In genomic region chr14:28798290-28798689, GRCm38 (mm10) we compare ENCODE assay signal across 11 mouse cellular contexts.
DNase-seq lines count a peak whose midpoint lies in the region; ATAC-seq and TF ChIP-seq lines count a peak whose summit lies in the region.
"Had no signal": no experiment of that assay in that cellular context is flagged by ENCODE, and none has a peak within 500 bp of the region (broad histone marks: within the 10 kb centered on the region; RNA-seq: fewer than 3 reads in every experiment).

No protein-coding gene starts in this region.

- no peak overlapping the region for H3K4me3 ChIP-seq in kidney, postnatal 0 days (replicated peaks; ENCODE audit: low read depth, low read length)
- H3K4me3 ChIP-seq in forebrain, embryonic 11.5 days (ENCODE audit: low read depth, low read length) = no peak overlapping the region
- peak overlapping the region; percentile 25 for H3K4me3 ChIP-seq in limb, embryonic 13.5 days
- H3K4me3 ChIP-seq: liver, embryonic 12.5 days had no signal

- DNase-seq in kidney, postnatal 0 days (ENCODE audit: low spot score) = peak; percentile 43
- no peak for DNase-seq in kidney, adult 11 months
- no peak for DNase-seq in forebrain, embryonic 11.5 days (ENCODE audit: low spot score)
- DNase-seq in yolk sac, embryonic 10.5 days (ENCODE audit: low spot score) = peak; percentile 7
- DNase-seq in left cerebral cortex, postnatal 36 days (ENCODE audit: low spot score in 2 of 2) = no peak
- no peak for DNase-seq in cerebellum, adult 9-10 months
- DNase-seq: cerebellum, postnatal 36 days; right cerebral cortex, postnatal 14 days had no signal

- no peaks in the 10 kb centered on the region for H3K9me3 ChIP-seq in kidney, postnatal 0 days (replicated peaks; ENCODE audit: low read length)
- H3K9me3 ChIP-seq in forebrain, embryonic 11.5 days (ENCODE audit: control insufficient read depth, low read length) = no peaks in the 10 kb centered on the region
- H3K9me3 ChIP-seq in limb, embryonic 13.5 days = no peaks in the 10 kb centered on the region
- H3K9me3 ChIP-seq: liver, embryonic 12.5 days had no signal

- no peaks in the 10 kb centered on the region for H3K36me3 ChIP-seq in kidney, postnatal 0 days (ENCODE audit: insufficient read depth, low read length)
- no peaks in the 10 kb centered on the region for H3K36me3 ChIP-seq in forebrain, embryonic 11.5 days (ENCODE audit: control insufficient read depth, insufficient read depth, low read length)
- H3K36me3 ChIP-seq in limb, embryonic 13.5 days = no peaks in the 10 kb centered on the region
- H3K36me3 ChIP-seq: liver, embryonic 12.5 days had no signal

- no peak for ATAC-seq in kidney, postnatal 0 days (replicated peaks; ENCODE audit: low FRiP score, low read depth)
- ATAC-seq in forebrain, embryonic 11.5 days (replicated peaks; ENCODE audit: low FRiP score) = no peak
- peak; percentile 32; the same call in 1 of the 2 replicates for ATAC-seq in limb, embryonic 13.5 days (ENCODE audit: low FRiP score, low read depth)
- ATAC-seq: intestine, postnatal 0 days; liver, embryonic 12.5 days had no signal

- H3K27ac ChIP-seq in kidney, postnatal 0 days = no peak overlapping the region
- no peak overlapping the region for H3K27ac ChIP-seq in forebrain, embryonic 11.5 days (ENCODE audit: low read depth, low read length)
- no peak overlapping the region for H3K27ac ChIP-seq in limb, embryonic 13.5 days
- H3K27ac ChIP-seq: liver, embryonic 12.5 days had no signal

- TF ChIP-seq CTCF in kidney, postnatal 0 days (IDR thresholded peaks at IDR 0.05; ENCODE audit: low read depth) = no peak

- intact Hi-C loops in left cerebral cortex, postnatal 36 days (cut with DNase I) = no loop called here

- no peak overlapping the region for H3K4me2 ChIP-seq in kidney, postnatal 0 days (ENCODE audit: low read length)
- peak overlapping the region; percentile 25; the same call in 1 of the 2 replicates for H3K4me2 ChIP-seq in forebrain, embryonic 11.5 days (ENCODE audit: low read depth, low read length, severe bottlenecking)
- H3K4me2 ChIP-seq in limb, embryonic 13.5 days (replicated peaks) = peak overlapping the region; percentile 56
- H3K4me2 ChIP-seq: liver, embryonic 12.5 days had no signal

- H3K4me1 ChIP-seq in kidney, postnatal 0 days (replicated peaks; ENCODE audit: insufficient read depth, low read length) = no peaks in the 10 kb centered on the region
- no peaks in the 10 kb centered on the region; the same call in none of the 2 replicates for H3K4me1 ChIP-seq in forebrain, embryonic 11.5 days (replicated peaks; ENCODE audit: control insufficient read depth, insufficient read depth, low read length)
- peaks cover 29% of the 10 kb centered on the region for H3K4me1 ChIP-seq in limb, embryonic 13.5 days
- H3K4me1 ChIP-seq: liver, embryonic 12.5 days had no signal

- H3K9ac ChIP-seq in kidney, postnatal 0 days (ENCODE audit: low read depth, low read length) = no peak overlapping the region
- no peak overlapping the region for H3K9ac ChIP-seq in forebrain, embryonic 11.5 days (ENCODE audit: low read length)
- H3K9ac ChIP-seq in limb, embryonic 13.5 days = no peak overlapping the region
- H3K9ac ChIP-seq: liver, embryonic 12.5 days had no signal

- 2% methylated on average over 4 of the region's 4 CpGs for WGBS in kidney, postnatal 0 days
- 1% methylated on average over 4 of the region's 4 CpGs for WGBS in forebrain, embryonic 11.5 days
- WGBS in limb, embryonic 13.5 days = 2% methylated on average over 4 of the region's 4 CpGs

- no peaks in the 10 kb centered on the region for H3K27me3 ChIP-seq in kidney, postnatal 0 days (ENCODE audit: insufficient read depth, low read length)
- no peaks in the 10 kb centered on the region for H3K27me3 ChIP-seq in forebrain, embryonic 11.5 days (ENCODE audit: control insufficient read depth, insufficient read depth, low read length)
- H3K27me3 ChIP-seq in limb, embryonic 13.5 days = peaks cover 2% of the 10 kb centered on the region; the same call in 1 of the 2 replicates
- H3K27me3 ChIP-seq: liver, embryonic 12.5 days had no signal

Comparison
In these comparisons a context has a peak if more than half of its experiments do, and no peak if none do; other contexts are left out.
1. DNase-seq: peak in kidney, postnatal 0 days (single experiment) and yolk sac, embryonic 10.5 days (single experiment); none in kidney, adult 11 months (single experiment), forebrain, embryonic 11.5 days (single experiment), left cerebral cortex, postnatal 36 days (0 of 2) and cerebellum, adult 9-10 months (single experiment).